Mouse (Mus musculus): ENCODE results near the gene Zfp747. TPM values are rescaled to one million over a fixed set of nuclear protein-coding genes. Genes with fewer than 3 reads are reported as not detected.
"Not testable (repeated sequence)": the region's sequence is repeated elsewhere in the genome, so short reads cannot be mapped to it uniquely, and the experiment has no call there.

Zfp747 gene
- 4.9 and 5.4 TPM in 2 replicates for polyA plus RNA-seq (2015; fragmentation: Nextera tagmentation; extraction: Ambion mirVana)

GRCm38 (mm10) chr7:127375271-127376245, at the start of gene Zfp747:
Gene Zfp747 (minus strand): TSS chr7:127376050.
- WGBS, result 1% methylated on average over 45 of the region's 49 CpGs
- ATAC-seq (ENCODE audit: low FRiP score, low TSS enrichment), result peak; percentile 97
- H3K27me3 ChIP-seq (ENCODE audit: control insufficient read depth, insufficient read depth, low read length); H3K4me1 ChIP-seq (replicated peaks; ENCODE audit: control insufficient read depth, insufficient read depth); H3K9me3 ChIP-seq (ENCODE audit: control insufficient read depth, low read length); H3K36me3 ChIP-seq (ENCODE audit: control insufficient read depth, insufficient read depth, low read length): not testable (repeated sequence)
- Histone ChIP-seq H3K4me2 (replicated peaks; ENCODE audit: low read depth) (peak within 1 kb of the TSS; percentile 74), H3K9ac (ENCODE audit: low read length) (peak within 1 kb of the TSS; percentile 77), H3K27ac (replicated peaks) (peak within 1 kb of the TSS; percentile 82; the same call in 1 of the 2 replicates), H3K4me3 (ENCODE audit: low read depth, low read length) (peak within 1 kb of the TSS; percentile 67)
- TF ChIP-seq CTCF (IDR thresholded peaks at IDR 0.05; ENCODE audit: low read depth), result peak; percentile 80
- peak; percentile 95 for DNase-seq (ENCODE audit: low spot score)

- Histone ChIP-seq H3K4me2 (replicated peaks; ENCODE audit: low read depth) (no peak overlapping the region), H3K27ac (replicated peaks) (no peak overlapping the region), H3K27me3 (ENCODE audit: control insufficient read depth, insufficient read depth, low read length) (no peaks in the 10 kb centered on the region), H3K9ac (ENCODE audit: low read length) (no peak overlapping the region), H3K4me3 (ENCODE audit: low read depth, low read length) (no peak overlapping the region), H3K9me3 (ENCODE audit: control insufficient read depth, low read length) (no peaks in the 10 kb centered on the region), H3K4me1 (replicated peaks; ENCODE audit: control insufficient read depth, insufficient read depth) (peaks cover 5% of the 10 kb centered on the region; the same call in 1 of the 2 replicates), H3K36me3 (ENCODE audit: control insufficient read depth, insufficient read depth, low read length) (no peaks in the 10 kb centered on the region)
- 84% methylated on average over 3 of the region's 3 CpGs for WGBS
- no peak for TF ChIP-seq CTCF (IDR thresholded peaks at IDR 0.05; ENCODE audit: low read depth)
- TF ChIP-seq EP300 (optimal IDR thresholded peaks at IDR 0.05), result no peak
- no peak for ATAC-seq (ENCODE audit: low FRiP score, low TSS enrichment)
- no peak for DNase-seq (ENCODE audit: low spot score)
Observed at GRCm38 (mm10) chr7:127425291-127425690, 49.4 kb upstream of the Zfp747 start.

- no peaks in the 10 kb centered on the region for H3K9me3 ChIP-seq (ENCODE audit: control insufficient read depth, low read length)
- under 1% methylated on average over 15 of the region's 15 CpGs for WGBS
- ATAC-seq (ENCODE audit: low FRiP score, low TSS enrichment) (peak; percentile 41; the same call in 1 of the 2 replicates), DNase-seq (ENCODE audit: low spot score) (no peak)
- peak overlapping the region; percentile 75 for H3K4me3 ChIP-seq (ENCODE audit: low read depth, low read length)
- H3K27ac ChIP-seq (replicated peaks), result no peak overlapping the region
- H3K36me3 ChIP-seq (ENCODE audit: control insufficient read depth, insufficient read depth, low read length), result 0 out of 2 replicates have a peak, but pooled peaks cover 3% of the 10 kb centered on the region
- no peaks in the 10 kb centered on the region for H3K27me3 ChIP-seq (ENCODE audit: control insufficient read depth, insufficient read depth, low read length)
- no peak for TF ChIP-seq EP300 (optimal IDR thresholded peaks at IDR 0.05)
- peaks cover 5% of the 10 kb centered on the region; the same call in 1 of the 2 replicates for H3K4me1 ChIP-seq (replicated peaks; ENCODE audit: control insufficient read depth, insufficient read depth)
- peak overlapping the region; percentile 83; the same call in 1 of the 2 replicates for H3K9ac ChIP-seq (ENCODE audit: low read length)
- H3K4me2 ChIP-seq (replicated peaks; ENCODE audit: low read depth), result peak overlapping the region; percentile 93
Observed at GRCm38 (mm10) chr7:127422247-127422646, 46.4 kb upstream of the Zfp747 start.

- TF ChIP-seq CTCF (IDR thresholded peaks at IDR 0.05; ENCODE audit: low read depth) (peak; percentile 39; the same call in 1 of the 2 replicates), EP300 (optimal IDR thresholded peaks at IDR 0.05) (no peak)
Observed at GRCm38 (mm10) chr7:127421388-127422191, 45.7 kb upstream of the Zfp747 start, which contains the start of gene Zfp688. Gene Zfp688 (minus strand): TSS chr7:127422068.

GRCm38 (mm10) chr7:127411418-127411817, 35.6 kb upstream of the Zfp747 start:
- WGBS, result 77% methylated on average over 2 of the region's 2 CpGs
- ATAC-seq (ENCODE audit: low FRiP score, low TSS enrichment), result no peak
- H3K4me2 ChIP-seq (replicated peaks; ENCODE audit: low read depth), result no peak overlapping the region
- no peaks in the 10 kb centered on the region for H3K27me3 ChIP-seq (ENCODE audit: control insufficient read depth, insufficient read depth, low read length)
- TF ChIP-seq EP300 (optimal IDR thresholded peaks at IDR 0.05) (no peak), CTCF (IDR thresholded peaks at IDR 0.05; ENCODE audit: low read depth) (no peak)
- no peaks in the 10 kb centered on the region for H3K9me3 ChIP-seq (ENCODE audit: control insufficient read depth, low read length)
- no peak overlapping the region for H3K9ac ChIP-seq (ENCODE audit: low read length)
- no peaks in the 10 kb centered on the region for H3K36me3 ChIP-seq (ENCODE audit: control insufficient read depth, insufficient read depth, low read length)
- no peaks in the 10 kb centered on the region for H3K4me1 ChIP-seq (replicated peaks; ENCODE audit: control insufficient read depth, insufficient read depth)
- no peak overlapping the region for H3K4me3 ChIP-seq (ENCODE audit: low read depth, low read length)
- no peak for DNase-seq (ENCODE audit: low spot score)
- no peak overlapping the region for H3K27ac ChIP-seq (replicated peaks)

More at GRCm38 (mm10) chr7:127421388-127422191, 45.7 kb upstream of the Zfp747 start, which contains the start of gene Zfp688:
- Histone ChIP-seq H3K27ac (replicated peaks) (peak within 1 kb of the TSS; percentile 56; the same call in 1 of the 2 replicates), H3K4me2 (replicated peaks; ENCODE audit: low read depth) (peak within 1 kb of the TSS; percentile 93), H3K4me1 (replicated peaks; ENCODE audit: control insufficient read depth, insufficient read depth) (peaks cover 5% of the 10 kb centered on the region; the same call in 1 of the 2 replicates), H3K9ac (ENCODE audit: low read length) (peak within 1 kb of the TSS; percentile 83), H3K36me3 (ENCODE audit: control insufficient read depth, insufficient read depth, low read length) (0 out of 2 replicates have a peak, but pooled peaks cover 3% of the 10 kb centered on the region), H3K4me3 (ENCODE audit: low read depth, low read length) (peak within 1 kb of the TSS; percentile 75), H3K9me3 (ENCODE audit: control insufficient read depth, low read length) (no peaks in the 10 kb centered on the region), H3K27me3 (ENCODE audit: control insufficient read depth, insufficient read depth, low read length) (no peaks in the 10 kb centered on the region)
- ATAC-seq (ENCODE audit: low FRiP score, low TSS enrichment), result peak; percentile 96
- peak; percentile 97 for DNase-seq (ENCODE audit: low spot score)
- 1% methylated on average over 47 of the region's 48 CpGs for WGBS

Measured in stomach, postnatal 0 days (tissue).